Mouse (Mus musculus) ovary, postnatal 10 days (tissue): ENCODE measurements around the gene Sec14l2.
"Not testable (repeated sequence)": the region's sequence is repeated elsewhere in the genome, so short reads cannot be mapped to it uniquely, and the experiment has no call there.

ENCODE experiments used
- DNase-seq: peaks from one replicate; pipeline ENCODE4 v3.0.0; 2022; ENCODE audit warnings: low spot score

The Sec14l2 gene

DNA sequence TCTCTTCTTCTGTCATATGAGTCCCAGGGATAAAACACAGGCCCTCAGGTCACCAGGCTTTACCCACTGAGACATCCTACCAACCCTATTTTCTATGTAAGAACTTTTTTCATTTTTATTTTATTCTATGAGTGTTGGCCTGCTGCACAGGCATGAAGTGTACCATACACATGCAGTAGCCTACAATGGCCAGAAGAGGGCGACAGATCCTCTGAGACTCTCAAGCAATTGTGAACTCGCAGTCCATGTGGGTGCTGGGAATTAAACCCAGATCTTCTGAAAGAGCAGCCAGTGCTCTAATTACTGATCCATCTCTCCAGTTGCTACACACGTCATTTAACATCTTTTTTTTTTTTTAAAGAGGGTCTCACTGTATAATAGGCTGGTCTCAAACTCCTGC is 10.2 kb upstream of the Sec14l2 start:
- no peak for DNase-seq

DNA sequence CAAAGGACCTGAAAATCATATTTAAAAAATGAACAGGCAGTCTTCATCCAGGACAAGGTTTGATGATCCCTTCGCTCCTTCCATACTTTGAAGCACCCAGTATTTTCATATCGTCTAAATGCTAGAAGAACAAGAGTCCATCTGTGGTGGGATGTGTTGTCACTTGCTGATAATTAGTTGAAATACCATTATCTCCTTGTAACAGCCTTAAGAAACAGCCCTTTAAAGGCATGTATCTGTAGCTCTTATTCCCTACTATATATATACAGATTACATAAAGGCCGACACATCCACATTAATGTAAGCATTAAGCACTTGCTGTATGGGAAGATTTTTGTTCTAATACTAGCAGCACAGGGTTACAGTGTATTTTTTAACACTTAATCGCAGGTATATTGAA is 5.2 kb upstream of the Sec14l2 start:
- not testable (repeated sequence) for DNase-seq

DNA sequence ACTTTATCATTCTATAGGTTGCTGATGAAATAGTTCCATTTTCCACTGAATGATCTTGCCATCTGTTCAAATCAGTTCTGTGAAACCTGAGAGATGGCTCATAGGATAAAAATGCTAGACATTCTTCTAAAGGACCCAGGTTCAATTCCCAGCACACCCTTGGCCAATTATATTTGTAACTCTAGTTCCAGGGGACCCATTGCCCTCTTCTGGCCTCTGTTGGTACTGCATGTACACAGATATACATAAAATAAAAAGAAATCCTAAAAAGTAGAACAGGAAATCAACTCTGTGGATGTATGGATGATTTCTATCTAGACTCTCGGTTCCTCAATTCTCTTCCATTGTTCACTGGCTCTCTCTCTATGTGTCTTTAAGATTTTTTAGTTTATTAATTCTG is 3.8 kb upstream of the Sec14l2 start:
- DNase-seq: no peak

DNA sequence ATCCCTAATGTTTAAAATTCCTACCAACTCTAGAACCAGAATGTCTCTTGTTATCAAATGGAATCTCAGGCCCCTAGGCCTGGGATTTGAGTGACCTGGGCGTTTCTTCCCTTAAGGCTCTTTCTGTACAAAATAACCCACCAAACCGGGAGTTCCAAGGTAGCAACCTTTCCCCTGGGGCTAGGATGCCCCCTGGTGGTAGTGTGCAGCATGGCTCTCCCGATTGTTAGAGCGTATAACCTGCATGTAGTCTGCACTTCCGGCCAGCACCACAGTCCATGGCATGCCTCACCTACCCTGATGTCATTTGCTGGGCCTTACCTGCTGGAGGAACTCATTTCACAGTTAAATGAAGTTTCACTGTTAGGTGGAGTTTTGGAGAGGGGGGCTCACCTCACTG is 707 bp upstream of the Sec14l2 start:
- no peak for DNase-seq

DNA sequence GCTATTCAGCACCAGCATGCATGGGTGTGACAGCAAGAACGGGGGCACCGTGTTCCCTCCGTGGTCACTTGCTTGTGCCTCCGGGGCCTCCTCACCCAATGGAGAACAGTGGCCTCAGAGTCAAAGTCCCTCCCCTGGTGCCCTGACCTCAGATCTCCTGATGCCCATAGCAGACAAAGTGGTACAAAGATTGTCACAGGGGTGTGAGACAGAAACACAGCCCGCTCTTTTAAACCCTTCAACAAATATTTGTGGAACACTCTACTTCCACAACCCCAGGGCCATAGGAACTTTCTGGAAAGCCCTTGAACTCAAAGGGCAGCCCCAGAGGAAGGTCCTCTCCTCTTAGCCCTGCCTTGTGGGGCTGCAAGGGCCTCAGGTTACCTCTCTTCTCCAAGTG is 989 bp downstream of the Sec14l2 start:
- no peak for DNase-seq

DNA sequence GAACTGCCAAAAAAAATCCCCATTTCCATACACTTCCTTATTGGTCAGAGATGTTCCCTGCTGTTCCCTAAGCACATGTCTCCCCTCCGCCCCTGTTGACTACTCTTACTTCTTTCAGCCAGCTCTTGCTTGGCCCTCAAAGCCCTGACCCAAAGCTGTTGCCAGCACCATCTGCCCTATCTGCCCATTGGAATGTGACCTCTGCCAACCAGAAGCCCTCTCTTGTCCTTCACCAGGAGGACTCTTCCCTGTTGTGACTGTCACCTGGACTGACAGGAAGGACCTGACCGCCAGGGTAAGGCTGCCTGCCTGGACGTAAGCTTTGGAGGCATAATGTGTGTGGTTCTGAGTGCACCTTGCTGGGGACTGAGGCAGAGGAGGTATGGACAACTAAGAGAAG is 1.5 kb downstream of the Sec14l2 start:
- DNase-seq: no peak

DNA sequence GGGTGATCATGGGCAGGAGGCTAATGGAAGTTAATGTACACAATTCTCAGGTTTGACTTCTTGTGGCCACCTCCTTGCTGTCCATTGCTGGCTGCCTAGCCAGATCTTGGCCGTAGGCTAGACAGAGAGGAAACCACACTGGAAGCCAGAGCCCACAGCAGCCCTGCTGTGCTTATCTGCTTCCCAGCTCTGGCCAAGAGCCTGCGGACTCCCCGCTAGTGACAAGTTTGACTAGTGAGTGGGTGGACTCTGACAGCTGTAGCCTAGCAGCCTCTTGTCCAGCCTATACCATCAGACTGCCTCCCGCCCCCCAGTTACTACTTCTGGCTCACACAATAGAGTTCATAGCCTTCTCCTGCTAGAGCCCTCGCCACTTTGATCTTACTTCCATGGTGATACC is 3.6 kb downstream of the Sec14l2 start:
- DNase-seq: no peak

DNA sequence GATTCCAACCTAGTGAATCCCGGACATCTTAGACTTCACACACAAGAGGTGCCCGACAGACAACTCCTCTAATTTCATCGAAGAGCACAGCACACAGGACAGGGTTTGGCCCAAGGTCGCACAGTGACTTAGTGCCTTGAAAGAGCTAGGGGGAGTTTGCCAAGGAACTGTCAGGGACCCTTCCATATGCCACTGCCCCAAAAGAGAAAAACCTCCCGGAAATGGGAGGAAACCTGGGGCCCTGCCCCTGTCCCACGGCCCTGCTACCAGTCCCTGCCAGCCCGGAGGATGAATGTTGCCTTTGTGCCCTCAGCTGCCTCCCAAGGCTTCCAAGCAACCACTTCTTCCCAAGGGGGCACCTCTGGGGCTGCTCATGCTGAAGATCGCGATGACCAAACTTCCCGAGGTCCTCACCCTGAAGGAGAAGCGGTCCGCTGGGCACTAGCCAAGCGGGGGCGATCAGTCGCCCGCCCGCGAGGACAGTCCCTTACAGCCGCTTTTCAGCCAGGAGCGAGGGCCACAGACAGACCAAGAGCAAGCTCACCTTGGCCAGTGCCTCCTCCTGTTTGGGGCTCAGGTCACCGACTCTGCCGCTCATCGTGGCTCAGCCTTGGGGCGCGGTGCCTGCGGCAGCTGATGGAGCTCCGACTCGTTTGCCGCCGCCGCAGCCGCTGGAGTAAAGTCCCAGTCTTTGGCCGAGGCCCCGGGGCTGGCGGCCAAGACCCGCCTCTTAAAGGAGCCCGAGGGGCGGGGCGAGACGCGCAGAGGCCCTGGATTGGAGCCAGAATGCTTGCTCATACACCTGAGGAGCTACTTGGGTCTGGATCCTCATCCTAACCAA is 4.9 kb downstream of the Sec14l2 start:
- no peak for DNase-seq

DNA sequence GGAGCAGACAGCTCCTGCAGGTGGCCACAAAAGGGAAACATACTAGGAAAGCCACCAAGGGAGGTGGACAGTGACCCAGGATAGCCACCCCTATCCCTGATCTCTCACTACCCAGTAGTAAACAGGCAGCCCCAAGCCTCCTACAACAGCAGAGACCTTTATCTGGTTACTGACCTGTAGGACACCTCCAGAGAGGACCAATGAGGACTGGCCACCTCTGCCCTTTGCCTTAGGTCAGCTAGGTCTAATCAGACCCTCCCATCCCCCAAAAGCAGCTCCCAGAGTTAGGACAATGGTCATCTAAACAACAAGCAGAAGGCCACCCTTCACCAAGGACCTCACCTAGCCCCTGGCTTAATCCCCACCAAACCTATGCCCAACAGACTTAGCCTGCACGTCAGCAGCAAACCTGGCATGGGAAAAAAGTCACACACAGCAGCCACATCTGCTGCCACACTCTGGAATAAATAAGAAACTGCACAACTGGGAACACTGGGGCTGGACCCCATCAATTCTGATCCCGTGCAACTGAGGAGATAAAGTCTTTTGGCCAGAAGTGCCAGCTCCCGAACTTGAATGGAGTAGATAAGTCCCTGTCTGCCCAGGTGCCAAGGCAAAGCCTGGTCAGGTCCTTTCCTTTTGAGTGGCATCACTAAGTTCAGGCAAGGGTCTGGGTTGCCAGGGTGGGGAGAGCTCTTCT is 5.7 kb downstream of the Sec14l2 start:
- no peak for DNase-seq

DNA sequence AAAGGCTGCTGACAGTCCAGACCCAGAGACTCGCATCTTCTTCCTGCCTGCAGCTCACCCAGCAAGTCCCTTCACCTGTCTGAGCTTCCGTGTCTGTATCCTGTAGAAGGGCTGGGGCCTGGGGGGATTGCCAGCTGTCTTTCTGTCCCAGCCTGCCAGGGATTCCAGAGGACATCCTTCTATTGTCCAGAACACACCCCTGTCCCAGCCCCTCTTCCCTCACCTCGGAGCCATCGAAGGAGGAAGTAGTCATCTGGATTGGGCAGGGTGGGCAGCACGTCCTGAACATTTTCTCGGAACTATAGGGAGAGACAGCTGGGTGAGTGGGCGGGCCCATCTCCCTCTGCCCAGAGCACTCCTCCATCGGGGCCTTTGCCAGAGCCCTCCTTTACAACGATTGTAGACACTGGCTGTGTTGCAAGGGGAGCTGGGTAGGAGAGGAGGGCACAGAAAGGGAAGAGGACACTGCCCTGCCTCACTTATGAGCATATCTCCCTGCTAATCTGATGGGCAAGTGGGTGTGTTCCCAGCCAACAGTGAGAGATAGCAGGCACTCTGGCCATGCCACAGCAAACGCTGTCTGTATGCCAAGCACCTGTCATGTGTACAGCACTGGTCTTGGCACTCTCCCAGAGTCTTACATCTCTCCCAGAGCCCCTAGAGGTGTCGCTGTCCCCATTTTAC is 6.6 kb downstream of the Sec14l2 start:
- DNase-seq: no peak

DNA sequence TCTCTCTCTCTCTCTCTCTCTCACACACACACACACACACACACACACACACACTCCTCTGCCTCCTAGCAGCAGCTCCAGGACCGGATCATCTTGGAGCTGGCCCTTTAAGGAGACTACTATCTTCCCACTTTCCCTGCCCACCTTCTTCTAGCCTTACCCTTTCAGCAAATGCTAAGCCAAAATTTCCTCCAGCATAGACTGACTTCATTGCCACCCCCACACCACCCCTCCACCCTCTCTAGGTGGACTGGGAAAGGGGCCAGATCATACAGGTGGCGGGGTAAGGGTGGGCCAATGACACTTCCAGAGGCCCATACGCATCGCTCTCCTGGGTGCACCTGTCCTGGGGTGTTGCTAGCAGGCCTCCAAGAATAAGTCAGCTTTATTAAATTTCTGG is 7.8 kb downstream of the Sec14l2 start:
- no peak for DNase-seq

DNA sequence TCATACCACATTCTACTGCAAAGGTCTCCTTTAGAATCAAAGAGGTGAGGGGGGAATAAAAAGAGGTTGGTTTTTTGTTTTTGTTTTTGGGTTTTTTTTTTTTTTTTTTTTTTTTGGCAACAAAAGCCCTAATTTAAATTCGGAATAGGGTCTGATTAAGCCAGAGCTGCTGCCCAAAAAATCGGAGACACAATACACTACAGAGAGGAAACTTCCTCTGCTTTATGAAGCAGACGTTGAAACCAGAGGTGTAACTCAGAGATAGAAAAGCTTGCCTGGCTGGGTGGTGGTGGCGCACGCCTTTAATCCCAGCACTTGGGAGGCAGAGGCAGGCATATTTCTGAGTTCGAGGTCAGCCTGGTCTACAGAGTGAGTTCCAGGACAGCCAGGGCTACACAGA is 8.7 kb downstream of the Sec14l2 start:
- DNase-seq: not testable (repeated sequence)

DNA sequence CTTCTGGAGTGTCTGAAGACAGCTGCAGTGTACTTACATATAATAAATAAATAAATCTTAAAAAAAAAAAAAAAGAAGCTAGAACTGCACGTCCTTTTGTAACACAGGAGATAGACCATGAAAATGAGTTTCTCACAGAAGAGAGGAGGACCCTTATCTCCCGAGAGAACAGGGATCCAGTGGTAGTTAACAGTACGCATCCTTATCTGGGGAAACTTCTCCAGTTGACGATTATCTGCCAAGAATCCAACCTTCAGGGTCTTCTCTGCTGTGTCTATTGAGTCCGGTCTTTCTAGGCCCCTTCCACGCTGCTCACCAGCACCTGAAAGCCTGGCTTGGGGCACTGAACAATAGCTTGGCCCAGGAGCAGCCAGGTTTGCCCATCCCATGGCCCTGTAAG is 9.2 kb downstream of the Sec14l2 start:
- no peak for DNase-seq

DNA sequence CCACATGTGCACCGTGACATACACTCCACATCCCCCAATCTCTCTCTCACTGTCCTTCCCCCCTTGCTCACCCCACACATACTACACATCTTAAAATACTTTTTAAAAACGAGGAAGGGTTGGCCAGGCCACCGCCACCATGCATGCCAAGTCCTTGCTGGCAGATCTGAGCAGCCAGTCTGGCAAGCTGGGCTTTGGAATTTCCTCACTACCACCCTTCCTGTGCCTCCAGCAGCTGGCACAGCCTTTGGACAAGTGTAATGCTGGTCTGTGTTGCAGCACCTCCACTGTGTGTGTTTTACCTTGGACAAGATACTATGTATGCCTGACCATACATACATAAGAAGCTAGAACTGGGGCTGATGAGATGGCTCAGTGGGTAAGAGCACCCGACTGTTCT is 9.7 kb downstream of the Sec14l2 start:
- no peak for DNase-seq

DNA sequence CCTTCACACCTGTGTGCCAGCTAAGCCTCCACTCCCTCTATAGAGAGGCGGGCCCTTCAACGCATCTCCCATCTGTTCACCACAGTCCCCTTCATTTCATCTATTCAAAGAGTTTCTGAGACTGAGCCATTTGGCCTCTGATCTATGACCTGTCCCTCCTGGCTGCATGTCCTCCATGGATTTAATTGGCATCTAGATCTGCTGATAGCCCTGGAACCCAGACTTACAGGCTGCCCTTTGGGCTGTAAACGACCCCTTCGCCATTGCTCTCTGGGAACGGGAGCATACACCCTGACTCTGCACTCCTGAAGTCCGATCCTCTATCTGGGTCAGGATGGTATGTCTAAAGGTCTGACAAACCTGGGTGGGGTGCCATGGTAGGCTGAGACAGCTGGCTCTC is 10.4 kb downstream of the Sec14l2 start:
- DNase-seq: no peak

DNA sequence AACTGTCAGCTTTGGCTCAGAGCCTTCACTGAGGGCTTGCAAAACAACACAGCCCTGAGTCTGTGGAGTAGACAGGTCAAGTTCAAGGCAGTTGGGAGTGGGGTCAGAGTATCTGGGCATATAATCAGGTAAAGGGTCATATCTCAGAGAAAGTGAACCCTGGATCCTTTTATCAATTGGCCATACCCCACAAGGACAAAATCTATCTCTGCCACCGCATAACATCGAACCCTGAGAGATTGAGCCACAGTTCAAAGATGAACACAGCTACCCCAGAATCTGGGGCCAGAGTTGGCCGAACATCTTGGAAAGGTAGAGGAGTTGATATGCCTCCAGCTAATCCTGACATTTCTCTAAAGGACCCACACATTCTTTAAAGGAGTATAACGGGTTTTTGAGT is 11.2 kb downstream of the Sec14l2 start:
- DNase-seq: no peak

DNA sequence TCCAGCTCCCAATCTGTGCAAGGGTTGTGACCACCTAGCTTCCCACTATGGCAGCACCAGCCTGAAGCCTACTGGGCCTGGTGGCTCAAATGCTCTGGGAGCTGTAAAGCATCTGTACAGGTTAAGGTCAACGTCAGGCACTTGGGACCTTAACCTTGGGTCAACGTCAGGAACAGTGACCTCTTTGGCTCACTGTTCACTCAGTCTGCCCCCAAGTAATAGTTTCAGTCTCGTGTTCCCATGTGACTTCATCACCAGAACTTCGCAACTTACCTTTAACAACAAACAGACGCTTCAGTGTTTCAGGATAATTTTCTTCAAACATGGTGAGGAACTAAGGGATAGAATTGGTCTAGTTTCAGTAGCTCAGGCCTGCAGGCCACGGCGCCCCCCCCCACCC is 14.5 kb downstream of the Sec14l2 start:
- no peak for DNase-seq

DNA sequence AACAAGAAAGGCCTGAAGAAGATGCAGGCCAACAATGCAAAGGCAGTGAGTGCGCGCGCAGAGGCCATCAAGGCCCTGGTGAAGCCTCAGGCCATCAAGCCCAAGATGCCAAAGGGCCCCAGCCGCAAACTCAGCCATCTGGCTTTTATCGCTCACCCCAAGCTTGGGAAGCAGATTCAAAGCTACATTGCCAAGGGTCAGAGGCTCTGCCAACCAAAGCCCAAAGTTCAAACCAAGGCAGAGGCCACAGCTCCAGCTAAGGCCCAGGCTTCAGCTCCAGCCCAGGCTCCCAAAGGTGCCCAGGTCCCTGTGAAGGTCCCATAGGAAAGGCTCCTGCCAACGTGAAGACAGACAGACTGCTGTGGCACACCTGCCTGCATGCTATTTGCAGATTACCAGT is 15.3 kb downstream of the Sec14l2 start:
- not testable (repeated sequence) for DNase-seq

DNA sequence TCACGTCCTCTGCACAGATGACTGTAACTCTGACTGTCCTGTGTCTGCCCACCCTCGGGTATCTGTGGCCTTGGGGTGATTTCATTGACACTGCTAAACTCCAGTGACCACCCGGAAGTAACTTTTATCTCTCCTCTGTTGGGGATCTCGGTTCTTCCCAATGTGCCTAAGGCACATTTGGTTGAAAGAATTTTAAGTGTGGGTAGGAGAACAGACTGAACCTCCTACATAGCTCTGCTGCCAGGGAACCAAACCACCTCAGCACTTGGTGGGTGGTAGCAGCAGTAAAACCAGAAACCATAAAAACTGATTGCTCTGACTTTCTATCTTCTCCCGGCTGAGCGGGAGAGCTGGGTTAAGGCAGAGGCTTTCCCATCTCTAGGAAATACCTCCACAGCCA is 17.8 kb downstream of the Sec14l2 start:
- DNase-seq: no peak

DNA sequence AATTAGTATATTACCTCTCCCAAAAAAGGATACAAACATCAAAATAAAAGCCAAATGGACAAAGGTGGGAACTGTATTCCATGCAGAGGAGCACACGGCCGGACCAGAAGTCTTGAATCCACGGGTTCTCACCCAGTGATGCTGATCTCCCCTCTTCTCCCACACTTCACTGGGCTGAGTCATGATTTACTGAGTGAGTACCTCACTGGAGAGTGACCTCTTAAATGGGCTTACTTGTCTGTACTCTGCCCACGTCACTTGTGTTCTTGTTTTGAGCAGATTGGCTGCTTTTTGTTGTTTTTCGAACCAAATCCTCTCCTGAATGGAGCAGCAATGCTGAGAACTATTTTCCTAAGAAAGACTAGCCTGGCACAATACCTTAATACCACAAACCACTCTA is 18.2 kb downstream of the Sec14l2 start:
- DNase-seq: no peak

DNA sequence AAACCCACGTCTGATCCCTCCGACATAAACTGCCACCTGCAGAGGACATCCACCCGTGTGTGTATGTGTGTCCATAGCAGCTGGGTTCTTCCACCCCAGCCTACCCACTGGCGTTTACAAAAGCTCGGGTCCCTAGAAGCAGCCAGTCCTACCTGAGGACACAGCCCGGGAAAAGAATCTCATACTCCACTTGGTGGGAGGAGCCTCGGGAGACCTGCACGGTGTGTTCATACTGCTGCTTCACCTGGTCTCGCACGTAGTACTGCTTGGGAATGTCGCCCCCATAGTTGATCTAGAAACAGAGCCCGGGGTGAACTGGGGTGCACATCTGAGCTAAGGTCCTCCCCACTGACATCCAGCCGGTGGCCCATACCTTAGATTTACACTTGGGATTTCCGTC is 19.7 kb downstream of the Sec14l2 start:
- no peak for DNase-seq

DNA sequence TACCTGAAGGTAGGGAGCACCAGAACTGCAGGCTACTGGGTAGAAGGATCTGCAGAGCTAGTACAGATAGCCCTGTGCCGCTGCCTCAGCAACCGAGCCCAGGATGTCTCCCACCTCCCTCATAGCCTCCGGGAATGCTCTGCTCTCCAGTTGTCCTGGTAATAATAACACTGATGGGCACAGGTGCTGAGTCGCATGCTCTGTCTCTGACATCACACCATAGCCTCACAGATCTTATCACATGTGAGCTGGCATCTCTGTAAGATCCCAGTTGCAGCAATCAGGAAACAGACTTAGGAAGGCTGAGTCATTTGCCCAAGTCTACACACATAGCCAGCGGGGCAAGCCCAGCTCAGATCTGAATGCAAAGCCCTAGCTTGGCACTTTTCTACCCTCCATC is 21.4 kb downstream of the Sec14l2 start:
- no peak for DNase-seq

DNA sequence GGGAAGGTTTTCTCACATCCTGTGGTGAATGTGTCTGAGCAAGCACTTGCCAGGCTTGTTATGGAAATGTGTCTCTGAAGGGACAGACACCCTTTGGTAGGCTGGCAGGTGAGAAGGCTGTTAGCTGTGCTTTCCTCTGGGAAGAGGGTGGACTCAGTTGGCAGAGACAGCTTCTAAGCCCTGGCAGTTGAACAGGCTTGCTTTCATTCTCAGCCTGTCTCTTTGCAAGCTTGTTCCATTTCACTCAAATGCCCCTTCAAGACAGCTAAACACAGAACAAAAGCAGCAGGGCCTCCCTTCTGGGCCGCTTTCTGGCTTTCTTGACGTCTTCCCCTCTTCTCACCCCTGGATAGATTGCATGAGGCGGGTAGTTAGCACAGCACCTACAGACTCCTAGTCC is 23.8 kb downstream of the Sec14l2 start:
- no peak for DNase-seq
